Mouse (Mus musculus): ENCODE data around the gene Zc3h12a. TPM values are rescaled to one million over a fixed set of nuclear protein-coding genes. Genes with fewer than 3 reads are reported as not detected.

The Zc3h12a gene
- polyA plus RNA-seq, 1 experiment from 2014 or later = 0.57 TPM

- Histone ChIP-seq H3K9ac (ENCODE audit: low read length) (no peak overlapping the region), H3K4me3 (ENCODE audit: low read depth, low read length) (no peak overlapping the region), H3K27ac (ENCODE audit: low read depth, low read length) (no peak overlapping the region), H3K4me1 (replicated peaks; ENCODE audit: control insufficient read depth, insufficient read depth, low read length) (0 out of 2 replicates have a peak, but pooled peaks cover 1% of the 10 kb centered on the region), H3K27me3 (ENCODE audit: control insufficient read depth, insufficient read depth, low read length) (no peaks in the 10 kb centered on the region), H3K9me3 (ENCODE audit: control insufficient read depth, low read length) (no peaks in the 10 kb centered on the region), H3K4me2 (ENCODE audit: low read depth, low read length, severe bottlenecking) (no peak overlapping the region), H3K36me3 (ENCODE audit: control insufficient read depth, insufficient read depth, low read length) (no peaks in the 10 kb centered on the region; the same call in 1 of the 2 replicates)
- 76% methylated on average over 9 of the region's 9 CpGs for WGBS
- DNase-seq (ENCODE audit: low spot score) = peak; percentile 47
- no peak for ATAC-seq (replicated peaks; ENCODE audit: low FRiP score)
These were observed 11.4 kb downstream of the Zc3h12a start for GRCm38 (mm10) chr4:125116090-125116861.

- Histone ChIP-seq H3K36me3 (ENCODE audit: control insufficient read depth, insufficient read depth, low read length) (no peaks in the 10 kb centered on the region; the same call in 1 of the 2 replicates), H3K9me3 (ENCODE audit: control insufficient read depth, low read length) (no peaks in the 10 kb centered on the region), H3K9ac (ENCODE audit: low read length) (no peak overlapping the region), H3K4me2 (ENCODE audit: low read depth, low read length, severe bottlenecking) (no peak overlapping the region), H3K27me3 (ENCODE audit: control insufficient read depth, insufficient read depth, low read length) (no peaks in the 10 kb centered on the region), H3K4me3 (ENCODE audit: low read depth, low read length) (no peak overlapping the region), H3K4me1 (replicated peaks; ENCODE audit: control insufficient read depth, insufficient read depth, low read length) (0 out of 2 replicates have a peak, but pooled peaks cover 1% of the 10 kb centered on the region), H3K27ac (ENCODE audit: low read depth, low read length) (no peak overlapping the region)
- WGBS = 39% methylated on average over 6 of the region's 6 CpGs
- ATAC-seq (replicated peaks; ENCODE audit: low FRiP score) = no peak
- DNase-seq (ENCODE audit: low spot score) = no peak
These were observed 11.9 kb downstream of the Zc3h12a start for GRCm38 (mm10) chr4:125115710-125116089.

DNA sequence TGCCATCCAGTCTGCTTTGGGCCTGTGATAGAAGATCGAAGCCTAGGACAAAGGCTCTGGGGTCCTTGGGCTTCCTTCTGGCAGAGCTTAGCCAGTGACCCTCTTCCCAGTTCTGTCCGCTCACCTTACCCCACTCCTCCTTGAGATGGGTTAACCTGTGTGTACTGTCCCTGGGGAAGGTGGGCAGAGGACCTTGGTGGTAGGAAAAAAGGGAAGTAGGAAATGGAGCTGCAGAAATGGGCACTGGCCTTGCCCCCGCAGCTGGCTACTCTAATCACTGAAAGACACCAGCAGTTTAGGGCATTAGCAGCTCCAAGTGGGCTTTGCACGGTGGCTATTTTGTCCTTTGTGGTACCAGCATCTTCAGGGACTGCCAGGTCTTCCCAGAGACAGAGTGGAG lies 12.6 kb downstream of the Zc3h12a start:
- no peak for DNase-seq (ENCODE audit: low spot score)
- no peaks in the 10 kb centered on the region; the same call in 1 of the 2 replicates for H3K36me3 ChIP-seq (ENCODE audit: control insufficient read depth, insufficient read depth, low read length)
- WGBS = 81% methylated on average over 4 of the region's 4 CpGs
- no peak overlapping the region for H3K4me3 ChIP-seq (ENCODE audit: low read depth, low read length)
- no peaks in the 10 kb centered on the region for H3K9me3 ChIP-seq (ENCODE audit: control insufficient read depth, low read length)
- no peak overlapping the region for H3K4me2 ChIP-seq (ENCODE audit: low read depth, low read length, severe bottlenecking)
- H3K27ac ChIP-seq (ENCODE audit: low read depth, low read length) = no peak overlapping the region
- 0 out of 2 replicates have a peak, but pooled peaks cover 1% of the 10 kb centered on the region for H3K4me1 ChIP-seq (replicated peaks; ENCODE audit: control insufficient read depth, insufficient read depth, low read length)
- H3K27me3 ChIP-seq (ENCODE audit: control insufficient read depth, insufficient read depth, low read length) = no peaks in the 10 kb centered on the region
- no peak overlapping the region for H3K9ac ChIP-seq (ENCODE audit: low read length)
- no peak for ATAC-seq (replicated peaks; ENCODE audit: low FRiP score)

- Histone ChIP-seq H3K4me2 (ENCODE audit: low read depth, low read length, severe bottlenecking) (no peak overlapping the region), H3K9ac (ENCODE audit: low read length) (no peak overlapping the region), H3K27me3 (ENCODE audit: control insufficient read depth, insufficient read depth, low read length) (no peaks in the 10 kb centered on the region), H3K27ac (ENCODE audit: low read depth, low read length) (no peak overlapping the region), H3K4me3 (ENCODE audit: low read depth, low read length) (no peak overlapping the region), H3K36me3 (ENCODE audit: control insufficient read depth, insufficient read depth, low read length) (no peaks in the 10 kb centered on the region; the same call in 1 of the 2 replicates), H3K4me1 (replicated peaks; ENCODE audit: control insufficient read depth, insufficient read depth, low read length) (0 out of 2 replicates have a peak, but pooled peaks cover 1% of the 10 kb centered on the region), H3K9me3 (ENCODE audit: control insufficient read depth, low read length) (no peaks in the 10 kb centered on the region)
- ATAC-seq (replicated peaks; ENCODE audit: low FRiP score) (peak; percentile 44; the same call in 1 of the 2 replicates), DNase-seq (ENCODE audit: low spot score) (peak; percentile 85)
- WGBS = 19% methylated on average over 6 of the region's 6 CpGs
These were observed 13.0 kb downstream of the Zc3h12a start for GRCm38 (mm10) chr4:125114638-125115037.

GRCm38 (mm10) chr4:125105354-125105753 lies 22.3 kb downstream of the Zc3h12a start:
- no peaks in the 10 kb centered on the region for H3K9me3 ChIP-seq (ENCODE audit: control insufficient read depth, low read length)
- H3K36me3 ChIP-seq (ENCODE audit: control insufficient read depth, insufficient read depth, low read length) = no peaks in the 10 kb centered on the region; the same call in 1 of the 2 replicates
- H3K27ac ChIP-seq (ENCODE audit: low read depth, low read length) = no peak overlapping the region
- no peak for ATAC-seq (replicated peaks; ENCODE audit: low FRiP score)
- H3K4me3 ChIP-seq (ENCODE audit: low read depth, low read length) = no peak overlapping the region
- H3K4me1 ChIP-seq (replicated peaks; ENCODE audit: control insufficient read depth, insufficient read depth, low read length) = no peaks in the 10 kb centered on the region
- H3K4me2 ChIP-seq (ENCODE audit: low read depth, low read length, severe bottlenecking) = no peak overlapping the region
- H3K9ac ChIP-seq (ENCODE audit: low read length) = no peak overlapping the region
- H3K27me3 ChIP-seq (ENCODE audit: control insufficient read depth, insufficient read depth, low read length) = no peaks in the 10 kb centered on the region
- WGBS = 91% methylated on average over 9 of the region's 9 CpGs
- DNase-seq (ENCODE audit: low spot score) = no peak

DNA sequence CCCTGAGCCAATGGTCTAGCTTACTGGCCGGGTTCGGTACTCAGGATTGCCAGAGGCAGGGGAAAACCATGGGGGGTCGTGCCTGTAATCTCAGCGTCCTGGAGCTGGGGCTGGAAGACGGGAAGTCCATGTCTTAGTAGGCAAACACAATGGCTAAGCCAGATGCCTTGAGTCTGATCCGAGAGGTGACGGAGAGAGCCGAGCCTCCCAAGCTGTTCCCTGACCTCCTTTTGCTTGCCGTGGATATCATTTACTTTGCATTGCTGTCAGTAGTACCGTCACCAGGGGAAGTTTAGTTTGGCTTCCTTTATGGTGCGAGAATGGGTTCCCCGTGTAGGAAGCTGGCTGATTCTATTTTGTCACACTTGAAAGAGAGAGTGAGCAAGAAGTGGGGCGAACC lies 26.3 kb downstream of the Zc3h12a start:
- ATAC-seq (replicated peaks; ENCODE audit: low FRiP score) (no peak), DNase-seq (ENCODE audit: low spot score) (no peak)
- Histone ChIP-seq H3K4me1 (replicated peaks; ENCODE audit: control insufficient read depth, insufficient read depth, low read length) (no peaks in the 10 kb centered on the region), H3K4me3 (ENCODE audit: low read depth, low read length) (no peak overlapping the region), H3K27ac (ENCODE audit: low read depth, low read length) (no peak overlapping the region), H3K9me3 (ENCODE audit: control insufficient read depth, low read length) (no peaks in the 10 kb centered on the region), H3K36me3 (ENCODE audit: control insufficient read depth, insufficient read depth, low read length) (no peaks in the 10 kb centered on the region; the same call in 1 of the 2 replicates), H3K4me2 (ENCODE audit: low read depth, low read length, severe bottlenecking) (no peak overlapping the region), H3K9ac (ENCODE audit: low read length) (no peak overlapping the region), H3K27me3 (ENCODE audit: control insufficient read depth, insufficient read depth, low read length) (no peaks in the 10 kb centered on the region)
- 68% methylated on average over 13 of the region's 13 CpGs for WGBS

DNA sequence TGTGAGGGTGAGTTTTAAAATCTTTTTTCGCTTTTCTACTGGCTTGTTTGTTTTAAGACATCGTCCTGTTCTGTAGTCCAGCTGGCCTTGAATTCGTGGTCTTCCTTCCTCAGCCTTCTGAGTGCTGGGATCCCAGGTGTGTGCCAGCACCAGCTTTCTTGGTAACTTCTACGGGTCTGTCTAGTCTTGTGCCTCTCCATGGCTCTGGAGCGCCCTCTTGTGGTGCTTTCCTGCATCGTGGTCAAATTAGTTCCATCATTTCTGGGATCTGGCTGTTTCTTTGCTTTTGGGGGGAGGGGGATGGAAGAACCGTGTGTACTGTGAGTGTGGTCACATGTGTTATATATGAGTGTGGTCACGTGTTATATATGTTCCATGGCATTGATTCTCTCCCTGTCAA lies 28.2 kb downstream of the Zc3h12a start:
- Histone ChIP-seq H3K27me3 (ENCODE audit: control insufficient read depth, insufficient read depth, low read length) (no peaks in the 10 kb centered on the region), H3K4me3 (ENCODE audit: low read depth, low read length) (no peak overlapping the region), H3K27ac (ENCODE audit: low read depth, low read length) (no peak overlapping the region), H3K36me3 (ENCODE audit: control insufficient read depth, insufficient read depth, low read length) (no peaks in the 10 kb centered on the region; the same call in 1 of the 2 replicates), H3K9ac (ENCODE audit: low read length) (no peak overlapping the region), H3K9me3 (ENCODE audit: control insufficient read depth, low read length) (no peaks in the 10 kb centered on the region), H3K4me1 (replicated peaks; ENCODE audit: control insufficient read depth, insufficient read depth, low read length) (no peaks in the 10 kb centered on the region), H3K4me2 (ENCODE audit: low read depth, low read length, severe bottlenecking) (no peak overlapping the region)
- DNase-seq (ENCODE audit: low spot score) = peak; percentile 92
- 13% methylated on average over 8 of the region's 8 CpGs for WGBS
- ATAC-seq (replicated peaks; ENCODE audit: low FRiP score) = no peak; the same call in 1 of the 2 replicates

GRCm38 (mm10) chr4:125097412-125097811 lies 30.2 kb downstream of the Zc3h12a start:
- no peak for ATAC-seq (replicated peaks; ENCODE audit: low FRiP score)
- Histone ChIP-seq H3K9me3 (ENCODE audit: control insufficient read depth, low read length) (no peaks in the 10 kb centered on the region), H3K36me3 (ENCODE audit: control insufficient read depth, insufficient read depth, low read length) (no peaks in the 10 kb centered on the region; the same call in 1 of the 2 replicates)

More at GRCm38 (mm10) chr4:125097412-125097811, 30.2 kb downstream of the Zc3h12a start:
- no peak overlapping the region for H3K4me3 ChIP-seq (ENCODE audit: low read depth, low read length)
- H3K4me2 ChIP-seq (ENCODE audit: low read depth, low read length, severe bottlenecking) = no peak overlapping the region
- H3K27me3 ChIP-seq (ENCODE audit: control insufficient read depth, insufficient read depth, low read length) = no peaks in the 10 kb centered on the region
- DNase-seq (ENCODE audit: low spot score) = no peak
- no peak overlapping the region for H3K9ac ChIP-seq (ENCODE audit: low read length)
- no peak overlapping the region for H3K27ac ChIP-seq (ENCODE audit: low read depth, low read length)
- 75% methylated on average over 4 of the region's 4 CpGs for WGBS
- no peaks in the 10 kb centered on the region for H3K4me1 ChIP-seq (replicated peaks; ENCODE audit: control insufficient read depth, insufficient read depth, low read length)
